Mouse (Mus musculus): ENCODE data around the gene Ptprr. TPM values are rescaled to one million over a fixed set of nuclear protein-coding genes. Genes with fewer than 3 reads are reported as not detected.

Ptprr gene
- 1 to 10 TPM; 3.8 to 4.3 TPM for total RNA-seq (2021)
- long read RNA-seq, experiment 1, partial matches to known transcripts: 3 of 7 reads
- long read RNA-seq, experiment 1, other reads (novel, unspliced or antisense): 0 of 7 reads
- long read RNA-seq, experiment 2, partial matches to known transcripts: 0 of 1 reads
- long read RNA-seq, experiment 2, other reads (novel, unspliced or antisense): 0 of 1 reads

- DNase-seq (ENCODE audit: low spot score in 2 of 2): peak; percentile 13 to 34
These were observed at the start of gene Ptprr for GRCm38 (mm10) chr10:116017845-116018479. TSS of gene Ptprr (plus strand) at chr10:116018213.

GRCm38 (mm10) chr10:115976345-115976744 is 41.7 kb upstream of the Ptprr start:
- DNase-seq (ENCODE audit: low spot score in 2 of 2): no peak

DNA sequence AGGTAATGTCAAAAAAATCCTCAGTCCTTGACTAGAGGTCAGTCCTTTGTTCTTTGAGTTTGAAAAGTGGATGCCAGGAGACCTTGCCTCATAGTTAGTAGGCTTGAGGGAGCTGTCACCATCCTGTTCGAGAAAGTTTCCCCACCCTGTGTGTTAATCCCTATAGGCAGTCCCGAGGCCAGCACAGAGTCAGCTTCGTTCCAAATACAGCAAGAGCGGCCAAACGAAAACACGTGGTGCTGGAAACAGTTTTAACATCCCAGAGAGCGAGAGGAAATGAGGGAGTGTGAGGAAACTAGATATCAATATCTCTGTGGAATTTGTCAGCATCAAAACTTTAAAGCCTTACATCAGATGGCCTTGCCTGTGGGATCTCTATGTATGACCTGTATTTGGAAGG is 39.0 kb upstream of the Ptprr start:
- no peak for DNase-seq (ENCODE audit: low spot score in 2 of 2)

DNA sequence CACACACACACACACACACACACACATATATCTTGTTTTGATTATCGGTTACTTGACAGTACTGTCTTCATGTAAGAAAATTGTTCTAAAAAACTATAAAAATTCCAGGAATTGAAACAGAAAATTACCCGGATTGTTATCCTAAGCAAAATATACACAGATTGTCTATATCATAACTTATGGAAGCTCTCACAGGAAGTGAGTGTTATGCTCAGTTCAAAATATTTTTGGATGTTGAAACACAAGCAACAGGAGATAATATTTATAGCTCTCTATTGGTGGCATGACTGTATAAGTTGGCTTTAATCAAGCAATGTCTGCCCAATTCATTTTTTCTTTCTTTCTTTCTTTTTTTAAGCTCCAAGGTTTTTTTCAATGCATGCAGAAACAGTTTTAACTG is 38.0 kb upstream of the Ptprr start:
- no peak for DNase-seq (ENCODE audit: low spot score in 2 of 2)

- DNase-seq (ENCODE audit: low spot score in 2 of 2): no peak
These were observed 33.7 kb upstream of the Ptprr start for GRCm38 (mm10) chr10:115984308-115984707.

- no peak for DNase-seq (ENCODE audit: low spot score in 2 of 2)
These were observed 16.2 kb upstream of the Ptprr start for GRCm38 (mm10) chr10:116001838-116002237.

DNA sequence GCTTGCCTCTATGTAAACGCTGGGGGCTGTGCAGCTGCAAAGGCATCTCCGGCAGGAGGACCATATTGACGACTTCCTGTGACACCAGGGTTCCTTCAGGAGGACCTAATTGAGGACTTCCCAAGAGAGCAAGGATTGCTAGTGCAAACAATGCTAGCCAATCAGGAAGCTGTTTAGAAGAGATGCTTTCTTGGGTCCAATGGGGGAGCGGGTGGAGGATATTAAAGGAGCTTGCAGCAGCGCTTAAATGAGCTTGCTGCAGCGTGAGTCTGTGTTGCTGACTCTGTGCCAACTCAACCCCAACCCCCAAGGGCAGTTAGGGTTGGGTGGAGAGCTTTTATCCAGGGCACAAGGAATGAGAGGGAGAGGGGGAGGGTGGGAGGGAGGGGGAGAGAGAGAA is 11.3 kb upstream of the Ptprr start:
- no peak for DNase-seq (ENCODE audit: low spot score in 2 of 2)

GRCm38 (mm10) chr10:116018480-116018891 is 473 bp downstream of the Ptprr start:
- no peak for DNase-seq (ENCODE audit: low spot score in 2 of 2)

DNA sequence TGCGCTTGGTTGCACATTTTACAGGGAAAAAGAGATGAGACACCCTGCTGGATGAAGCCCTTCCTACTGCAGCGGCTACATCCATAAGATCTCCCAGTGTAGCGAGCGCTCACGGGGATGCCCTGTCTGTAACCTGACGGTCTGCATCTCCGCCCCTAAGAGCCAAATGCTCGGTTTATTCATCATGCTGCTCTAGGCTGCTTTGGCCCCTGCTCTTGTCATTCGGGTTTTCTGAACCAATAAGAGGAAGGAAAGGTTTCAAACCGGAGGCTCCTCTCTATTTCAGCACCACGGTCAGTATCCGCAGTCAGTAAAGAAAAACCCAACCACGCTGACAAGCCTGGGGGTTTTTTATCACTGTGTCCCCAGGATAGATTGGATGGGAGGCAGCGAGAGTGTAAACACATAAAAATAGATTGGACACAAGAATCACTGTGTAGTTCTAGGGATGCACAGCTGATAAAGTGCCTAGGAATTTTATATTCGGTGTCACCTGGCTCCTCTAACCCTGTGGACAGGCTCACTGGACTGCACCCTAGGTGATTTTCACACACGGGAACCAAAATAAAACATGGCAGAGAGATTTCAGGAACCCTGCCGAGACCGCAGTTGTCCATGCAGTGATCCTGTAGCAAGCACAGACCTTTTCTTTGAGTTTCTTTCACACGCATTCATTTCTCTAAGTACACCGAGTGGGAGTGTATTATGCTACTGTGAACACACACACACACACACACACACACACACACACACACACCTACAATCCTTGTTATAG is 1.3 kb downstream of the Ptprr start:
- peak in 1 of 2 experiments; percentile 3 for DNase-seq (ENCODE audit: low spot score in 2 of 2)

GRCm38 (mm10) chr10:116021081-116021480 is 3.1 kb downstream of the Ptprr start:
- DNase-seq (ENCODE audit: low spot score in 2 of 2): no peak

GRCm38 (mm10) chr10:116038150-116038549 is 20.1 kb downstream of the Ptprr start:
- DNase-seq (ENCODE audit: low spot score in 2 of 2): no peak

- DNase-seq (ENCODE audit: low spot score in 2 of 2): no peak
These were observed 57.9 kb downstream of the Ptprr start for GRCm38 (mm10) chr10:116075954-116076353.

DNA sequence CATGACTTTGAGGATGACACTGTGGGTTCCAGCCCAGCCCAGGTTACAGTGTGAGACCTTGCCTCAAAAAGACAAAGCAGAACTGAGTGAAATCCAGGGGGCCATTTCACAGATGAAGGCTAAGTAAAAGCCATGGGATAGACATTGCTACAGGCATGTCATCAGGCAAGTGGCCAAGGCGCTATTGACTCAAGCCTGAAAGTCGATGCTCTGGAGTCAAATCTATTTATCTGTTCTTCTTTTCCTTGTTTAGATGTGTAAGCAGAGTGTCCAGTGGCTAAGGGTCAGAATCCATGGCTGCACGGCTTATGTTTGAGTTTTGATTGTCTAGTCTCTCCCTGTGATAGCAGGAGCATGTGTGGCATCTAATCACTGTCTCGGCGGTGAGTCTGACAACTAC is 60.6 kb downstream of the Ptprr start:
- DNase-seq (ENCODE audit: low spot score in 2 of 2): no peak

GRCm38 (mm10) chr10:116079396-116079795 is 61.4 kb downstream of the Ptprr start:
- DNase-seq (ENCODE audit: low spot score in 2 of 2): no peak

- no peak for DNase-seq (ENCODE audit: low spot score in 2 of 2)
These were observed 62.8 kb downstream of the Ptprr start for GRCm38 (mm10) chr10:116080841-116081240.

- no peak for DNase-seq (ENCODE audit: low spot score in 2 of 2)
These were observed 66.0 kb downstream of the Ptprr start for GRCm38 (mm10) chr10:116083965-116084364.

DNA sequence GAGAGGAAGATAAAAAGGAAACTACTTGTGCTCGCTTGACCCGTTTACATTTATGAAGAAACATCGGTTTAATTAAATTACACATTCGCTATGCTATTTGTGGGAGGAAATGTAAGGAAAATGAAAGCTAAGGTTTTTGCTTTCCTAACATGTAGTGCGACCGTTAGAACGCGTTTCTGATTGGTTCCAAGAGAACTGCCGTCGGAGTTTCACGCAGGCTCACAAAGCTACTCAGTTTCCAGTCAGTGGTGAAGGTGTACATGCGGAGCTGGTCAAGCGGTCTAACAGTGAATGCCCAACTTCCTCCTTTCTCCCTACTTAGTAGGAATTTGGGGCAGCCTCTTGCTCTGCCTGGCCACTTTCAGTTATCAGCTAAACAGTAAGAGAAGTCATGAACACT is 78.5 kb downstream of the Ptprr start:
- no peak for DNase-seq (ENCODE audit: low spot score in 2 of 2)

DNA sequence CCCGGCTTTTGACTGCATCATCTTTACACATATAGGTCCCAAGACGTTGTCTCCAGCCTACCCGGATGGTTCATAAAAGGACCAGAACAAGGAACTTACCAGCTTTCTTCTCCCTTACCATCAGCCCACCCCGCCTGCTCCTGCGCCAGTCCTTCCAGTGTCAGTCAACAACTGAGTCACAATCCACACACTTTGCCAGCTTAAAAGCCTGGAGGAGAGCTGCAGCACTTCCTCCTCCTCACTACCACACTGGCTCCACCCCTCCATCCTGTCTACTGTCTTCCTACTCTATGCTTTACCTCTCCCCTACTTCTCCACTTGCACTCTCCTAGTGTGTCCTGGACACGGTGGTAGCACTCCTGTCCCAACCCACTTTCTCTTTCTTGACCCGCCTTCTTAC is 80.5 kb downstream of the Ptprr start:
- DNase-seq (ENCODE audit: low spot score in 2 of 2): no peak

GRCm38 (mm10) chr10:116108176-116108575 is 90.2 kb downstream of the Ptprr start:
- no peak for DNase-seq (ENCODE audit: low spot score in 2 of 2)

GRCm38 (mm10) chr10:116108730-116109129 is 90.7 kb downstream of the Ptprr start:
- DNase-seq (ENCODE audit: low spot score in 2 of 2): no peak

DNA sequence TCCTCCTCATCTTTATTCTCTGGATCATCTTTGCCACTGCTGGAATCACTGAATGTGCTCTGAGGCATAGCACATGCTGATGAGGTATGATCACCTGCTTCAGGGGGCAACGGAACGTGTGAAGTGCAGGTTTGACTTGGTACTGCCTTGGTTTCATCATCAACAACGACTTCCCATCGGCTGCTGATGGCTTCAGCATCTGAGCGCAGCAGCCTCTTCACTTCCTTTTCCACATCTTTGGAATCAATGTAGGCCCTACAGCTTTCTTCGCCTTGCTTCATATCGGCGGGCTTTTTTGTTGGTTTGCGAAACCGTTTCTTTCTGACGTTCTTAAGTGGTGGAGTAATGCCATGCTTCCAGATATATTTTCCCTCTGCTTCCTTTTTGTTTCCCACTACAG is 94.9 kb downstream of the Ptprr start:
- no peak for DNase-seq (ENCODE audit: low spot score in 2 of 2)

GRCm38 (mm10) chr10:116113867-116114474 is 96.0 kb downstream of the Ptprr start, which contains the start of gene 4933416C03Rik:
TSS of gene 4933416C03Rik (minus strand) at chr10:116113917.
- DNase-seq (ENCODE audit: low spot score in 2 of 2): no peak

Data from adrenal gland, adult 18-20 months (tissue).